In genomic region chr1:86058856-86059769, GRCm38 (mm10) we compare ENCODE assay signal across 8 mouse cellular contexts. TPM values are rescaled to one million over a fixed set of nuclear protein-coding genes. Genes with fewer than 3 reads are reported as not detected.
DNase-seq lines count a peak whose midpoint lies in the region; ATAC-seq and TF ChIP-seq lines count a peak whose summit lies in the region.

No protein-coding gene starts in this region.

- peak in 1 of 2 experiments; percentile 74; a peak in 2 of 4 replicates for TF ChIP-seq POLR2A in MEL (IDR thresholded peaks at IDR 0.05; ENCODE audit: control insufficient read depth in 1 of 2, insufficient read depth in 1 of 2, low read depth in 1 of 2, low read length in 2 of 2, poor library complexity in 1 of 2)
- peak; percentile 68; the same call in 1 of the 2 replicates for TF ChIP-seq POLR2A in cerebellum, adult 2 months (IDR thresholded peaks at IDR 0.05; ENCODE audit: borderline replicate concordance, insufficient read depth, low read length)

- TF ChIP-seq RAD21 in MEL (IDR thresholded peaks at IDR 0.05; ENCODE audit: low read depth, low read length) = peak; percentile 49

- H3K27ac ChIP-seq in MEL (ENCODE audit: control insufficient read depth, low read depth, low read length) = peak overlapping the region; percentile 35
- H3K27ac ChIP-seq in cerebellum, adult 2 months (ENCODE audit: insufficient read depth, low read length) = peak overlapping the region; percentile 62; the same call in 1 of the 2 replicates
- peak overlapping the region; percentile 69; the same call in 1 of the 2 replicates for H3K27ac ChIP-seq in forebrain, postnatal 0 days (ENCODE audit: low read depth, low read length)
- no peak overlapping the region for H3K27ac ChIP-seq in lung, embryonic 15.5 days

- peaks cover 5 to 6% of the 10 kb centered on the region in 2 experiments for H3K27me3 ChIP-seq in MEL (ENCODE audit: control insufficient read depth in 1 of 2, insufficient read depth in 2 of 2, low read length in 2 of 2)
- no peaks in the 10 kb centered on the region for H3K27me3 ChIP-seq in cerebellum, adult 2 months (ENCODE audit: control insufficient read depth, insufficient read depth, low read length)
- no peaks in the 10 kb centered on the region for H3K27me3 ChIP-seq in forebrain, postnatal 0 days (ENCODE audit: insufficient read depth, low read length)
- no peaks in the 10 kb centered on the region for H3K27me3 ChIP-seq in lung, embryonic 15.5 days

- peak; percentile 96 for DNase-seq in MEL (ENCODE audit: low read depth, low spot score)
- DNase-seq in cerebellum, adult 2 months = peak; percentile 95 to 97
- peak; percentile 92 for DNase-seq in forebrain, postnatal 0 days
- DNase-seq in heart, postnatal 4 days = peak; percentile 96
- peak; percentile 91 to 96 for DNase-seq in layer of hippocampus, adult 8-10 months (ENCODE audit: low spot score in 2 of 2)
- DNase-seq in ovary, adult 18-20 months (ENCODE audit: low spot score) = peak; percentile 81
- DNase-seq in thymus, postnatal 0 days (ENCODE audit: low spot score) = peak; percentile 93

- no peaks in the 10 kb centered on the region for H3K9me3 ChIP-seq in MEL (replicated peaks; ENCODE audit: insufficient read depth, low read length)
- no peaks in the 10 kb centered on the region for H3K9me3 ChIP-seq in forebrain, postnatal 0 days (ENCODE audit: low read length)
- H3K9me3 ChIP-seq in lung, embryonic 15.5 days = no peaks in the 10 kb centered on the region

- H3K4me2 ChIP-seq in forebrain, postnatal 0 days (ENCODE audit: low read depth) = peak overlapping the region; percentile 52
- H3K4me2 ChIP-seq in lung, embryonic 15.5 days = peak overlapping the region; percentile 62

- no peak for TF ChIP-seq EP300 in MEL (IDR thresholded peaks at IDR 0.05; ENCODE audit: low read depth in 1 of 2, low read length in 2 of 2)

- peak overlapping the region; percentile 72 to 77 for H3K4me3 ChIP-seq in MEL (ENCODE audit: control insufficient read depth in 1 of 2, insufficient read depth in 1 of 2, low read depth in 2 of 2, low read length in 2 of 2)
- peak overlapping the region; percentile 77 for H3K4me3 ChIP-seq in cerebellum, adult 2 months (replicated peaks; ENCODE audit: insufficient read depth, low read depth, low read length)
- peak overlapping the region; percentile 35 for H3K4me3 ChIP-seq in forebrain, postnatal 0 days (ENCODE audit: low read depth, low read length)
- peak overlapping the region; percentile 38 for H3K4me3 ChIP-seq in lung, embryonic 15.5 days

- H3K9ac ChIP-seq in MEL (ENCODE audit: control insufficient read depth, low read depth, low read length, poor library complexity, severe bottlenecking) = peak overlapping the region; percentile 74
- peak overlapping the region; percentile 38 for H3K9ac ChIP-seq in forebrain, postnatal 0 days
- peak overlapping the region; percentile 36; the same call in 1 of the 2 replicates for H3K9ac ChIP-seq in lung, embryonic 15.5 days

- peak; percentile 84 for ATAC-seq in forebrain, postnatal 0 days
- peak; percentile 73; the same call in 1 of the 2 replicates for ATAC-seq in lung, embryonic 15.5 days (ENCODE audit: borderline replicate concordance, extremely low read depth, low FRiP score, low TSS enrichment)

- peaks cover 0 to 8% of the 10 kb centered on the region in 2 experiments; a peak in 2 of 4 replicates for H3K36me3 ChIP-seq in MEL (ENCODE audit: control insufficient read depth in 1 of 2, insufficient read depth in 2 of 2, low read length in 2 of 2)
- no peaks in the 10 kb centered on the region for H3K36me3 ChIP-seq in forebrain, postnatal 0 days (ENCODE audit: insufficient read depth)
- no peaks in the 10 kb centered on the region for H3K36me3 ChIP-seq in lung, embryonic 15.5 days

- H3K4me1 ChIP-seq in MEL (ENCODE audit: control insufficient read depth in 1 of 2, insufficient read depth in 2 of 2, low read length in 2 of 2) = peaks cover 2 to 15% of the 10 kb centered on the region in 2 experiments; a peak in 3 of 4 replicates
- no peaks in the 10 kb centered on the region; the same call in 1 of the 2 replicates for H3K4me1 ChIP-seq in cerebellum, adult 2 months (ENCODE audit: control insufficient read depth, insufficient read depth, low read length)
- H3K4me1 ChIP-seq in forebrain, postnatal 0 days (ENCODE audit: insufficient read depth) = no peaks in the 10 kb centered on the region
- no peaks in the 10 kb centered on the region for H3K4me1 ChIP-seq in lung, embryonic 15.5 days

- WGBS in cerebellum, adult 2 months = 10% methylated on average over 21 of the region's 21 CpGs
- 9% methylated on average over 21 of the region's 21 CpGs for WGBS in forebrain, postnatal 0 days
- 9% methylated on average over 21 of the region's 21 CpGs for WGBS in lung, embryonic 15.5 days

- TF ChIP-seq CTCF in MEL (IDR thresholded peaks at IDR 0.05 in 2 of 3, conservative IDR thresholded peaks at IDR 0.05 in 1 of 3; ENCODE audit: control insufficient read depth in 1 of 3, insufficient read depth in 1 of 3, low read depth in 2 of 3, low read length in 3 of 3, poor library complexity in 1 of 3, severe bottlenecking in 1 of 3) = peak; percentile 86 to 94 (median 94)
- peak; percentile 83 for TF ChIP-seq CTCF in cerebellum, adult 2 months (IDR thresholded peaks at IDR 0.05; ENCODE audit: borderline replicate concordance, insufficient read depth, low read depth, low read length)
- peak; percentile 88 for TF ChIP-seq CTCF in forebrain, postnatal 0 days (IDR thresholded peaks at IDR 0.05; ENCODE audit: low read depth)

- no peaks in the 10 kb centered on the region; the same call in 1 of the 2 replicates for H3K79me2 ChIP-seq in MEL (ENCODE audit: control insufficient read depth, insufficient read depth, low read length, poor library complexity)

TF ChIP-seq in MEL, 35 proteins besides CTCF, POLR2A, EP300 and RAD21 (continues in another document):
- 0 out of 2 replicates have a peak, but pooled peaks have one; percentile 30 for TF ChIP-seq ZC3H11A (IDR thresholded peaks at IDR 0.05; ENCODE audit: low read depth, low read length)
- TF ChIP-seq JUND (IDR thresholded peaks at IDR 0.05; ENCODE audit: low read depth, low read length) = no peak
- no peak; the same call in 1 of the 2 replicates for TF ChIP-seq HCFC1 (IDR thresholded peaks at IDR 0.05; ENCODE audit: low read depth, low read length)
- no peak for TF ChIP-seq MAZ (IDR thresholded peaks at IDR 0.05; ENCODE audit: low read depth, low read length)
- peak; percentile 59 for TF ChIP-seq SMC3 (IDR thresholded peaks at IDR 0.05; ENCODE audit: low read depth, low read length)
- no peak for TF ChIP-seq KAT2A (conservative IDR thresholded peaks at IDR 0.05; ENCODE audit: low read depth, low read length)
- no peak for TF ChIP-seq USF1 (IDR thresholded peaks at IDR 0.05; ENCODE audit: low read depth, low read length)
- TF ChIP-seq GATA1 (IDR thresholded peaks at IDR 0.05; ENCODE audit: low read depth, low read length) = no peak

RNA-seq across cellular contexts. Expression of gene Psmd1, which starts 5.1 kb away (rescaled TPM):
- total RNA-seq in MEL (2012; rRNA removed) = 116 and 146 TPM in 2 replicates
- 100 to 1,000 TPM in 1 of 2 experiments, 10 to 100 TPM in 1; 57.9 to 155 TPM for polyA plus RNA-seq in MEL (2012; ENCODE audit: insufficient read depth in 1 of 2, insufficient read length in 2 of 2, low read depth in 1 of 2, low replicate concordance in 2 of 2, missing spikeins in 1 of 2)
- 81.1 and 84.2 TPM in 2 replicates for polyA plus RNA-seq in cerebellum, adult 2 months (2012; rRNA removed)
- 106 and 133 TPM in 2 replicates for total RNA-seq in forebrain, postnatal 0 days (2014; rRNA removed)
- 164 and 184 TPM in 2 replicates for polyA plus RNA-seq in forebrain, postnatal 0 days (2015; fragmentation: Nextera tagmentation; extraction: Ambion mirVana)
- total RNA-seq in heart, postnatal 4 days (2021) = 100 to 1,000 TPM; 113 to 118 TPM
- total RNA-seq in layer of hippocampus, adult 8-10 months (2022) = 100 to 1,000 TPM; 117 to 122 (median 118) TPM
- polyA plus RNA-seq in lung, embryonic 15.5 days (2015; fragmentation: Nextera tagmentation; extraction: Ambion mirVana) = 172 and 176 TPM in 2 replicates
- 125 and 128 TPM in 2 replicates for polyA plus RNA-seq in thymus, postnatal 0 days (2015; fragmentation: Nextera tagmentation; extraction: Ambion mirVana)

RNA-seq across cellular contexts. Expression of gene 2810459M11Rik, which starts 13.4 kb away (rescaled TPM):
- not detected in 2 replicates for total RNA-seq in MEL (2012; rRNA removed)
- polyA plus RNA-seq in MEL (2012; ENCODE audit: insufficient read depth in 1 of 2, insufficient read length in 2 of 2, low read depth in 1 of 2, low replicate concordance in 2 of 2, missing spikeins in 1 of 2) = not detected
- 6.0 and 6.9 TPM in 2 replicates for polyA plus RNA-seq in cerebellum, adult 2 months (2012; rRNA removed)
- 22.6 and 30.5 TPM in 2 replicates for total RNA-seq in forebrain, postnatal 0 days (2014; rRNA removed)
- 9.3 and 13.6 TPM in 2 replicates for polyA plus RNA-seq in forebrain, postnatal 0 days (2015; fragmentation: Nextera tagmentation; extraction: Ambion mirVana)
- not detected for total RNA-seq in heart, postnatal 4 days (2021)
- 10 to 100 TPM; 12.6 to 22.3 (median 17.2) TPM for total RNA-seq in layer of hippocampus, adult 8-10 months (2022)
- polyA plus RNA-seq in lung, embryonic 15.5 days (2015; fragmentation: Nextera tagmentation; extraction: Ambion mirVana) = 1.2 TPM in 2 replicates
- polyA plus RNA-seq in thymus, postnatal 0 days (2015; fragmentation: Nextera tagmentation; extraction: Ambion mirVana) = 0.14 and 0.15 TPM in 2 replicates

RNA-seq across cellular contexts. Expression of gene Spata3, which starts 42.5 kb away (rescaled TPM):
- total RNA-seq in MEL (2012; rRNA removed) = not detected in 2 replicates
- not detected for polyA plus RNA-seq in MEL (2012; ENCODE audit: insufficient read depth in 1 of 2, insufficient read length in 2 of 2, low read depth in 1 of 2, low replicate concordance in 2 of 2, missing spikeins in 1 of 2)
- polyA plus RNA-seq in cerebellum, adult 2 months (2012; rRNA removed) = 0.95 and 1.0 TPM in 2 replicates
- 0.54 TPM in 1 of 2 replicates, not detected in the other for total RNA-seq in forebrain, postnatal 0 days (2014; rRNA removed)
- 0.92 and 0.94 TPM in 2 replicates for polyA plus RNA-seq in forebrain, postnatal 0 days (2015; fragmentation: Nextera tagmentation; extraction: Ambion mirVana)
- not detected for total RNA-seq in heart, postnatal 4 days (2021)
- total RNA-seq in layer of hippocampus, adult 8-10 months (2022) = 1 to 10 TPM; 1.1 to 1.7 (median 1.3) TPM
- not detected in 2 replicates for polyA plus RNA-seq in lung, embryonic 15.5 days (2015; fragmentation: Nextera tagmentation; extraction: Ambion mirVana)
- not detected in 2 replicates for polyA plus RNA-seq in thymus, postnatal 0 days (2015; fragmentation: Nextera tagmentation; extraction: Ambion mirVana)

RNA-seq across cellular contexts. Expression of gene Htr2b, which starts 52.7 kb away (rescaled TPM):
- total RNA-seq in MEL (2012; rRNA removed) = 0.07 and 0.15 TPM in 2 replicates
- under 1 TPM in 1 of 2 experiments, not detected in 1; 0.22 TPM for polyA plus RNA-seq in MEL (2012; ENCODE audit: insufficient read depth in 1 of 2, insufficient read length in 2 of 2, low read depth in 1 of 2, low replicate concordance in 2 of 2, missing spikeins in 1 of 2)
- polyA plus RNA-seq in cerebellum, adult 2 months (2012; rRNA removed) = not detected in 2 replicates
- 0.08 TPM in 1 of 2 replicates, not detected in the other for total RNA-seq in forebrain, postnatal 0 days (2014; rRNA removed)
- 0.22 TPM in 1 of 2 replicates, not detected in the other for polyA plus RNA-seq in forebrain, postnatal 0 days (2015; fragmentation: Nextera tagmentation; extraction: Ambion mirVana)
- not detected for total RNA-seq in heart, postnatal 4 days (2021)
- not detected for total RNA-seq in layer of hippocampus, adult 8-10 months (2022)
- polyA plus RNA-seq in lung, embryonic 15.5 days (2015; fragmentation: Nextera tagmentation; extraction: Ambion mirVana) = 0.20 and 0.29 TPM in 2 replicates
- 0.13 and 0.19 TPM in 2 replicates for polyA plus RNA-seq in thymus, postnatal 0 days (2015; fragmentation: Nextera tagmentation; extraction: Ambion mirVana)
